Mouse (Mus musculus): Measurements from ENCODE around the gene Fbxl17. TPM values are rescaled to one million over a fixed set of nuclear protein-coding genes. Genes with fewer than 3 reads are reported as not detected.

Gene Fbxl17
- polyA plus RNA-seq, 1 experiment from 2014 or later: 7.8 TPM

DNA sequence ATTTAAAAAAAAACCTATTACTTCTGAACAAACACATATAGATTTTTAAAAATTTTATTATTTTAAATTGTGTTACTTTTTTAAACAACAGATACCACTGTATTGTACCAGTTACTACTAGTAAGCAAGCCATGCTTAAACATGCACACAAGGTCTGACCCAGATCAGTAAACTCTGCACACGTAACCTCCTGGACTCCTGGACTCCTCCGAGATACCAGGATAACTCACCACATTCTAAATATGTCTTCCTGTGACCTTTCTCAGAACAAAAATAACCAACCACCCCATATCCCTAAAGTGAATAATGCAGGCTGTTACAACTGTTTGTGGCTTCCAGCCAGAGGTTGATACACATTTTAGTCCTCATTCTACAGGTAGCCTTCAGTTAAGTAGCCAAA is 170.9 kb downstream of the Fbxl17 start:
- no peaks in the 10 kb centered on the region for H3K9me3 ChIP-seq (ENCODE audit: control insufficient read depth, low read length)
- H3K36me3 ChIP-seq (ENCODE audit: control insufficient read depth, insufficient read depth): no peaks in the 10 kb centered on the region
- no peak overlapping the region for H3K4me3 ChIP-seq (replicated peaks; ENCODE audit: low read length)
- no peak for ATAC-seq
- no peak overlapping the region for H3K9ac ChIP-seq (replicated peaks; ENCODE audit: low read depth, low read length)
- peaks cover 9% of the 10 kb centered on the region for H3K4me1 ChIP-seq (replicated peaks; ENCODE audit: control insufficient read depth, insufficient read depth, low read length)
- H3K27ac ChIP-seq (ENCODE audit: low read length): no peak overlapping the region
- 96% methylated on average over 2 of the region's 2 CpGs for WGBS
- no peak overlapping the region for H3K4me2 ChIP-seq (ENCODE audit: low read length)
- no peaks in the 10 kb centered on the region for H3K27me3 ChIP-seq (replicated peaks; ENCODE audit: control insufficient read depth, insufficient read depth, low read length)

DNA sequence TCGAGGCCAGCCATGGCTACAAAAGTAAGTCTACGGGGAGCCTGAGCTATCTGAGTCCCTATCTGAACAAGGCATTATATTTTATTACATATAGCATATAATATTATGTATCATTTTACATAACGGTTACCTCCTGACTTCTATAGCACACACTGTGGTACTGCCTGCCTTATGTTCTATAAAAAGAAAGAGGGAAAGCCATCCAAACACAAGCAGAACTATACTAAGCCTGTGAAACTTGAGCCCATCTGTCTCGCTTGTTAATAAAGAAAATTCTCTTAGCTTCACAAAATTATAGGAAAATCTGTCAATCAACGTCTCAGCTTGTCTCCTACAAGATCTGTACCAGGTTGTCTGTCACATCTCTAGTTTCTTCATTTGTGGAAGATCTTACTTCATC is 173.6 kb downstream of the Fbxl17 start:
- Histone ChIP-seq H3K9me3 (ENCODE audit: control insufficient read depth, low read length) (no peaks in the 10 kb centered on the region), H3K27me3 (replicated peaks; ENCODE audit: control insufficient read depth, insufficient read depth, low read length) (no peaks in the 10 kb centered on the region), H3K4me2 (ENCODE audit: low read length) (no peak overlapping the region), H3K36me3 (ENCODE audit: control insufficient read depth, insufficient read depth) (no peaks in the 10 kb centered on the region), H3K9ac (replicated peaks; ENCODE audit: low read depth, low read length) (no peak overlapping the region), H3K4me1 (replicated peaks; ENCODE audit: control insufficient read depth, insufficient read depth, low read length) (peaks cover 11% of the 10 kb centered on the region), H3K27ac (ENCODE audit: low read length) (peak overlapping the region; percentile 65), H3K4me3 (replicated peaks; ENCODE audit: low read length) (no peak overlapping the region)
- WGBS: 75% methylated on average over 5 of the region's 5 CpGs
- peak; percentile 81 for ATAC-seq

DNA sequence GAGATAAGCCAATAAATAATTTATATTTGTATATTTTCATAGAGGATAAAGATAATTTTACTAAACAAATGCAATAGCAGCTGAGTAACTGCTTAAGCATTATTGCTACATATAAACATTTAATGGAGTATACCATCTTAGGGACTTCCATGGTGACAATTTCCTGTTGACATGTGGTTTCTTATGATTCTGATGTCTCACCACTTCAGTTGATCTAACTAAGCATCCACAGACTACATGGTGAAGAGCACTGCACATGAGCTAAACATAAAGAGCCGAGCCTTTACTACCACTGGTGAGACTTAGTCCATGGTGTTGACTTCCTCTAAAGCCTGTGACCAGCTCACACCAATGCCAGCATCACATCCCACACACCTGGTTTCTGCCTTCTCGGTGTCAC is 175.1 kb downstream of the Fbxl17 start:
- Histone ChIP-seq H3K4me3 (replicated peaks; ENCODE audit: low read length) (no peak overlapping the region), H3K27ac (ENCODE audit: low read length) (no peak overlapping the region), H3K9ac (replicated peaks; ENCODE audit: low read depth, low read length) (no peak overlapping the region), H3K36me3 (ENCODE audit: control insufficient read depth, insufficient read depth) (no peaks in the 10 kb centered on the region), H3K4me1 (replicated peaks; ENCODE audit: control insufficient read depth, insufficient read depth, low read length) (peaks cover 18% of the 10 kb centered on the region), H3K4me2 (ENCODE audit: low read length) (no peak overlapping the region), H3K27me3 (replicated peaks; ENCODE audit: control insufficient read depth, insufficient read depth, low read length) (no peaks in the 10 kb centered on the region), H3K9me3 (ENCODE audit: control insufficient read depth, low read length) (no peaks in the 10 kb centered on the region)
- WGBS: 96% methylated on average over 2 of the region's 2 CpGs
- no peak for ATAC-seq

DNA sequence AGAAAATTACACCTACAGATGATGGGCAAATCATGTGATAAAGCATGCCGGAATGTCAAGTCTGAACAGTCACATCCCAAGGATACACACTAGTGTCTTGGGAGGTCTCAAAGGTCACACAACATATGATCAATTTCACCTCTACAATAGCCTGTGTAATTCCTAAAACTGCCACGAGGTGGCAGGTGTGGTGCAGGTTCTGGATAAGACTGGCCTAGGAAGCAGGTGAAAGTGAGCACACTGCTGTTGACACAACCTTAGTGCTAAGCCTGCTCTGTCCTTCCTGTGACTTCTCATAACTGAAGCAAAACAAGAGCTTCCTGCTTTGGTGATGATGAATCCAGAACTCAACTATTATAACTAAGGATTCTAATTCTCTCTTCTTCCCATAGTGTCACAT is 175.8 kb downstream of the Fbxl17 start:
- no peak overlapping the region for H3K27ac ChIP-seq (ENCODE audit: low read length)
- H3K36me3 ChIP-seq (ENCODE audit: control insufficient read depth, insufficient read depth): no peaks in the 10 kb centered on the region
- no peaks in the 10 kb centered on the region for H3K27me3 ChIP-seq (replicated peaks; ENCODE audit: control insufficient read depth, insufficient read depth, low read length)
- 42% methylated on average over 2 of the region's 2 CpGs for whole genome bisulfite sequencing
- peaks cover 21% of the 10 kb centered on the region for H3K4me1 ChIP-seq (replicated peaks; ENCODE audit: control insufficient read depth, insufficient read depth, low read length)
- no peak overlapping the region for H3K9ac ChIP-seq (replicated peaks; ENCODE audit: low read depth, low read length)
- H3K9me3 ChIP-seq (ENCODE audit: control insufficient read depth, low read length): no peaks in the 10 kb centered on the region
- no peak overlapping the region for H3K4me3 ChIP-seq (replicated peaks; ENCODE audit: low read length)
- peak; percentile 23; the same call in 1 of the 2 replicates for ATAC-seq
- no peak overlapping the region for H3K4me2 ChIP-seq (ENCODE audit: low read length)

DNA sequence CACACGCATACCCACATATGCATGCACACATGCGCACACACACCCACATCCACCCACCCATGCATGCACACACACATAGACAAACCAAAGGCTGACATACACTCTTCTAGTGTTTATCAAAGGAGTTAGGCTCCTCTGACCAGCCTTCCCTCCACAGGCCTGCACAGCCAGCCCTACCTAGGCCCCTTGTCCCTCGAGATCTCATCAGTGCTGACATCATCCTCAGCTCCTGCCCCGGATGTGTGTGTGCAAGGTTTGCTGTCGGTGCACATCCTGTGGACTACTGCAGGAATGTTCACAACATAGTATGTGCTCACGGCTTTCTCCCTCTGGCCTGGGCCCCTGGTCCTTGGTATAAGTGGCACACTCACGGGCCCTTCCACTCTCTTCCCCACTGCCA is 177.0 kb downstream of the Fbxl17 start:
- no peak for ATAC-seq
- no peak overlapping the region for H3K9ac ChIP-seq (replicated peaks; ENCODE audit: low read depth, low read length)
- no peaks in the 10 kb centered on the region for H3K27me3 ChIP-seq (replicated peaks; ENCODE audit: control insufficient read depth, insufficient read depth, low read length)
- WGBS: 87% methylated on average over 7 of the region's 7 CpGs
- H3K36me3 ChIP-seq (ENCODE audit: control insufficient read depth, insufficient read depth): no peaks in the 10 kb centered on the region
- H3K4me1 ChIP-seq (replicated peaks; ENCODE audit: control insufficient read depth, insufficient read depth, low read length): peaks cover 21% of the 10 kb centered on the region
- no peak overlapping the region for H3K4me3 ChIP-seq (replicated peaks; ENCODE audit: low read length)
- H3K9me3 ChIP-seq (ENCODE audit: control insufficient read depth, low read length): no peaks in the 10 kb centered on the region
- no peak overlapping the region for H3K4me2 ChIP-seq (ENCODE audit: low read length)
- H3K27ac ChIP-seq (ENCODE audit: low read length): no peak overlapping the region

DNA sequence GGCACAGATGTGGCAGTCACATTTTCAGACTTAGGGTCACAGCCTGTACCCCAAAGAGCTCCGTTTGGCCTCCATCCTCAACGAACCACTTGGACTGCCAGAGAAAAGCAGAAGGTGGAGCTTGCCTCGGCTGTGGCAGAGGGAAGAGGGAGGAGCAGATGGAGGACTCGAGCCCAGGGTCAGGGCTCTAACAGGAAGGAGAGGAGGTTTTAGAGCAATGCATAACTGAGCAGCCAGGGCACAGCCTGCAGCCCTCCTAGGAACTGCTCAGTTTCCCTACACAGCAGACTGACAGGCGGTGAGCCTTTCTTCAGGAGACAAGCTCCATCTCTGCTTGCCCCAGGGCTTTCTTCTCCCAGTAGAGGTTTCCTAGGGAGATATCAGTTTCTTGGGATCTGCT is 178.5 kb downstream of the Fbxl17 start:
- WGBS: 30% methylated on average over 5 of the region's 5 CpGs
- Histone ChIP-seq H3K4me1 (replicated peaks; ENCODE audit: control insufficient read depth, insufficient read depth, low read length) (peaks cover 17% of the 10 kb centered on the region), H3K4me2 (ENCODE audit: low read length) (no peak overlapping the region), H3K9ac (replicated peaks; ENCODE audit: low read depth, low read length) (no peak overlapping the region), H3K27me3 (replicated peaks; ENCODE audit: control insufficient read depth, insufficient read depth, low read length) (no peaks in the 10 kb centered on the region), H3K27ac (ENCODE audit: low read length) (no peak overlapping the region), H3K4me3 (replicated peaks; ENCODE audit: low read length) (no peak overlapping the region), H3K9me3 (ENCODE audit: control insufficient read depth, low read length) (no peaks in the 10 kb centered on the region), H3K36me3 (ENCODE audit: control insufficient read depth, insufficient read depth) (no peaks in the 10 kb centered on the region)
- no peak for ATAC-seq

DNA sequence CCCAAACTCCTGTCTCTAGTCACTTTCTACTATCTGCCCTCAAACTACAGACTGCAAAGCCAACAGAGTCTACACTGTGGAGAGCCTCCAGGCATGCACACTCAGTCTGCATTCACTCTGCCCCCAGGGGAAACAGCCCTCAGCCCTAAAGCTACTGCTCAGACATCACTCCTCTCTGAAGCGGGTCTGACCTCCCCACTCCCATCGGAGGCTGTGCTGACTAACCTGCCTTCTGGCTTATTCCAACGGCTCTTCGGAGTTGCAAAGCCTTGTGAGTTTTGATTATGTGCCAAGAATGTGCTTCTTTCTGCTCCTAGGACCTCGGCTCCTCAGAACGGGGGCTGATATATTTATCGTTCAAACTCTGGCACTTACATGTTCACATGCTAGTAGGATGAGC is 182.3 kb downstream of the Fbxl17 start:
- no peaks in the 10 kb centered on the region for H3K36me3 ChIP-seq (ENCODE audit: control insufficient read depth, insufficient read depth)
- ATAC-seq: no peak
- WGBS: 44% methylated on average over 7 of the region's 7 CpGs
- no peak overlapping the region for H3K27ac ChIP-seq (ENCODE audit: low read length)
- no peak overlapping the region for H3K9ac ChIP-seq (replicated peaks; ENCODE audit: low read depth, low read length)
- no peak overlapping the region for H3K4me3 ChIP-seq (replicated peaks; ENCODE audit: low read length)
- no peaks in the 10 kb centered on the region for H3K9me3 ChIP-seq (ENCODE audit: control insufficient read depth, low read length)
- H3K4me1 ChIP-seq (replicated peaks; ENCODE audit: control insufficient read depth, insufficient read depth, low read length): peaks cover 15% of the 10 kb centered on the region
- H3K4me2 ChIP-seq (ENCODE audit: low read length): no peak overlapping the region
- no peaks in the 10 kb centered on the region for H3K27me3 ChIP-seq (replicated peaks; ENCODE audit: control insufficient read depth, insufficient read depth, low read length)

DNA sequence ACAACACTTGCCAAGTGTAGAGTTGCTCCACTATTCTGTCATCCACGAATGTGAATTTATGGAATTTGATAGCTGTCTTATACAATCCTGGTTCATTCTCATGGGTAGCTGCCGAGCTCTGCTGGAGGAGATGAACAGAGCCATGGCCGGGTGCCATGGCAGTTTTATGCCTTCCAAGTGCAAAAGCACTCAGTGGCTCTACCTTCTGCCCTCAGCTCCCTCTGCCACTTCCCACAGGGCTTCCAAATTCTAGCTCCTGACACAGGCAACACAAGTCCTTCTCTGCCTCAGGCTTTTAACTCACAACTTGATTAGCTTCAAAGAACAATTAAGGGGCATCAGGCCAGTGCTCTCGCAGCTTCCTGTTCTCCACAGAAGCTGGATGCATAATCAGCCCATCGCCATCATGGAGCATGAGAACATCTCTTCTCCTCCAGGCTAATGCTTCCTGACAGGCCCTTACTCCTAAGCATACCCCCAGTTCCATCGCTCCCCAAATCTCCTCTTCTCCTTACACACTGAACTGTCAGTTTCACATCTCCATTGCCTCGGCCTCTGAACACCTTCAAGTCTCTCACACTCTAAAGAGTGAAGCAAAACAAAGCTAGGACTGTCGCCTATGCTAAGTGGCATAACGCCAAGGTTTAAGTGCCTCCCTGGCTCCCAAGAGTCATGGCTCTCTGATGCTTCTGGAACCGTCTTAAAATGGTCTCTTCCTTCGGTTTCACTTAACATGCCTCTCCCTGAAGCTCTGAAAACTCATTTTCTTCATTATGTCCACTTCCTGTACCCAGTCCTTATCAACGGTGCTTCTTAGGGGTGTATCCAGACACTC is 184.0 kb downstream of the Fbxl17 start:
- H3K27me3 ChIP-seq (replicated peaks; ENCODE audit: control insufficient read depth, insufficient read depth, low read length): no peaks in the 10 kb centered on the region
- H3K4me3 ChIP-seq (replicated peaks; ENCODE audit: low read length): no peak overlapping the region
- H3K4me1 ChIP-seq (replicated peaks; ENCODE audit: control insufficient read depth, insufficient read depth, low read length): peaks cover 10% of the 10 kb centered on the region
- no peak for ATAC-seq
- no peak overlapping the region for H3K9ac ChIP-seq (replicated peaks; ENCODE audit: low read depth, low read length)
- H3K27ac ChIP-seq (ENCODE audit: low read length): no peak overlapping the region
- no peaks in the 10 kb centered on the region for H3K9me3 ChIP-seq (ENCODE audit: control insufficient read depth, low read length)
- no peak overlapping the region for H3K4me2 ChIP-seq (ENCODE audit: low read length)
- WGBS: 73% methylated on average over 12 of the region's 12 CpGs
- no peaks in the 10 kb centered on the region for H3K36me3 ChIP-seq (ENCODE audit: control insufficient read depth, insufficient read depth)

DNA sequence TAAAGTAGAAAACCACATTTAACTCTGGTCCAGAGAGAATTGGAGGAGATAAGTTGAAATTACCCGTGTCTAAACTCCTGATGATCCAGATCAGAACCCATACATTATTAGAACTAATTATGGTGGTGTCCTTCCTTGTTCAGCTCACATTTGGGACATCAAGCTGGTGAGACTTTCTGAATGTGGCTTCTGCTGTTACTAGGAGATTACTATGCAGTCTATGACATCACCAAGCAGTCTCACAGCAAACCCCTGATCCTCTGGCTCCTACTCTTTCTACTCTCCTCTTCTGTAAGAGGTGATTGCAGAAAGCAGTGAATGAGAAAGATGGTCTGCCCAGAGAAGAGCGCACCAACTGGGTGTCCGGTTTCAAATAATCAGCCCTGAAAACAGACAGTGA is 187.0 kb downstream of the Fbxl17 start:
- Histone ChIP-seq H3K4me1 (replicated peaks; ENCODE audit: control insufficient read depth, insufficient read depth, low read length) (peaks cover 4% of the 10 kb centered on the region), H3K36me3 (ENCODE audit: control insufficient read depth, insufficient read depth) (no peaks in the 10 kb centered on the region), H3K27me3 (replicated peaks; ENCODE audit: control insufficient read depth, insufficient read depth, low read length) (no peaks in the 10 kb centered on the region), H3K4me2 (ENCODE audit: low read length) (no peak overlapping the region), H3K9me3 (ENCODE audit: control insufficient read depth, low read length) (no peaks in the 10 kb centered on the region), H3K9ac (replicated peaks; ENCODE audit: low read depth, low read length) (no peak overlapping the region), H3K27ac (ENCODE audit: low read length) (no peak overlapping the region), H3K4me3 (replicated peaks; ENCODE audit: low read length) (no peak overlapping the region)
- WGBS: 99% methylated on average over 3 of the region's 3 CpGs
- no peak for ATAC-seq

DNA sequence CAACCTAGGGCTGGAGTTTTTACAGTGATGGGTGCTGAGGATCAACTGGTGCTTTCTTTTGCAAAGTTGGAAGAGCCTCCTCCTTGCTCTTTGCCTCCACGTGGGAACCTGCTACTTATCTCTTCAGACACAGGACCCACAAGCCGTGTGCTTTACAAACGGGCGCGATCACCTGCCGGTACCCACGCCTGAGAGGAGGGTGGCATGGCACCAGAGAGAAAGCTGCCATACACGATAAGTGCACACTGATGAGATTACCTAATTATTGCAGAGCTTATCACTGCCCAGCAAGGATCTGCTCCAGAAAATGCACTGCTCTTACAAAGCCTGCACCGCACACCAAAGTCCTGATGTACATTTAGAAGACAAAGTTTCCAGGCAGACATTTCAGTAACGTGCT is 187.5 kb downstream of the Fbxl17 start:
- ATAC-seq: no peak
- Histone ChIP-seq H3K4me3 (replicated peaks; ENCODE audit: low read length) (no peak overlapping the region), H3K9me3 (ENCODE audit: control insufficient read depth, low read length) (no peaks in the 10 kb centered on the region), H3K9ac (replicated peaks; ENCODE audit: low read depth, low read length) (no peak overlapping the region), H3K4me1 (replicated peaks; ENCODE audit: control insufficient read depth, insufficient read depth, low read length) (peaks cover 2% of the 10 kb centered on the region; the same call in 1 of the 2 replicates), H3K27ac (ENCODE audit: low read length) (no peak overlapping the region), H3K27me3 (replicated peaks; ENCODE audit: control insufficient read depth, insufficient read depth, low read length) (no peaks in the 10 kb centered on the region), H3K4me2 (ENCODE audit: low read length) (no peak overlapping the region), H3K36me3 (ENCODE audit: control insufficient read depth, insufficient read depth) (no peaks in the 10 kb centered on the region)
- 91% methylated on average over 10 of the region's 10 CpGs for WGBS

Measured in forebrain, embryonic 16.5 days (tissue).